Mouse (Mus musculus) midbrain, postnatal 0 days (tissue): ENCODE data around the gene Gm10665. TPM values are rescaled to one million over a fixed set of nuclear protein-coding genes. Genes with fewer than 3 reads are reported as not detected.
"Not testable (repeated sequence)": the region's sequence is repeated elsewhere in the genome, so short reads cannot be mapped to it uniquely, and the experiment has no call there.

Source experiments
- ATAC-seq: fragments of 200-750 bp; cut with Nextera tagmentation; 2 replicates; pipeline ENCODE4 v1.8.0; 2017; ENCODE audit warnings: moderate number of reproducible peaks, mild to moderate bottlenecking, moderate TSS enrichment, moderate library complexity; ENCODE audit not compliant: low FRiP score
- DNase-seq: peaks from one replicate; pipeline ENCODE4 v3.0.0-alpha.2; 2015; ENCODE audit warnings: low spot score
- H3K27ac ChIP-seq: fragments of 300-500 bp; sonication (generic); 2 replicates; pipeline ENCODE4 v1.5.1; 2014; ENCODE audit warnings: low read depth, mild to moderate bottlenecking, low read length, mixed read lengths
- H3K27me3 ChIP-seq: fragments of 300-500 bp; sonication (generic); 2 replicates; pipeline ENCODE4 v1.6.1; 2014; ENCODE audit warnings: low read length, control low read depth, mixed read lengths; ENCODE audit not compliant: insufficient read depth
- H3K36me3 ChIP-seq: fragments of 300-500 bp; sonication (generic); 2 replicates; pipeline ENCODE4 v1.6.1; 2014; ENCODE audit warnings: low read length, control low read depth, mixed read lengths; ENCODE audit not compliant: insufficient read depth
- H3K4me1 ChIP-seq: fragments of 300-500 bp; sonication (generic); 2 replicates; pipeline ENCODE4 v1.6.1; 2014; ENCODE audit warnings: mild to moderate bottlenecking, control low read depth, antibody characterized with exemption, low read length, mixed read lengths; ENCODE audit not compliant: insufficient read depth
- H3K4me2 ChIP-seq: fragments of 300-500 bp; sonication (generic); 2 replicates; pipeline ENCODE4 v1.6.1; 2014; ENCODE audit warnings: low read depth, mild to moderate bottlenecking, low read length, mixed read lengths; ENCODE audit not compliant: poor library complexity, severe bottlenecking
- H3K4me3 ChIP-seq: fragments of 300-500 bp; sonication (generic); 2 replicates; pipeline ENCODE4 v1.5.1; 2014; ENCODE audit warnings: low read depth, mild to moderate bottlenecking, low read length, moderate library complexity
- H3K9ac ChIP-seq: fragments of 300-500 bp; sonication (generic); replicated peaks from 2 replicates; pipeline ENCODE4 v1.6.1; 2014; ENCODE audit warnings: mild to moderate bottlenecking, low read length, moderate library complexity, mixed read lengths; ENCODE audit not compliant: poor library complexity, severe bottlenecking
- H3K9me3 ChIP-seq: fragments of 300-500 bp; sonication (generic); 2 replicates; pipeline ENCODE4 v1.6.1; 2016; ENCODE audit warnings: low read length, control low read depth
- WGBS: fragments of 180-500 bp; shearing (Covaris S2); extraction: QIAGEN DNeasy Blood & Tissue Kit; methylation state at CpG from one replicate; pipeline ENCODE4 v1.1.7; 2014; 5-methylcytosine and 5-hydroxymethylcytosine counted together
- polyA plus RNA-seq: library from polyadenylated mRNA; unstranded; fragments of >200 nt; fragmentation: Nextera tagmentation; extraction: Ambion mirVana; gene quantifications from 2 replicates; pipeline ENCODE4 v1.2.1, GENCODE M21; 2015
- total RNA-seq: library from RNA; depleted of rRNA; stranded (reverse); fragments of >200 nt; gene quantifications from 2 replicates; pipeline ENCODE4 v1.2.3, GENCODE M21; 2014; rRNA removed

The Gm10665 gene
- not detected in 2 replicates for total RNA-seq
- polyA plus RNA-seq, result not detected in 2 replicates

DNA sequence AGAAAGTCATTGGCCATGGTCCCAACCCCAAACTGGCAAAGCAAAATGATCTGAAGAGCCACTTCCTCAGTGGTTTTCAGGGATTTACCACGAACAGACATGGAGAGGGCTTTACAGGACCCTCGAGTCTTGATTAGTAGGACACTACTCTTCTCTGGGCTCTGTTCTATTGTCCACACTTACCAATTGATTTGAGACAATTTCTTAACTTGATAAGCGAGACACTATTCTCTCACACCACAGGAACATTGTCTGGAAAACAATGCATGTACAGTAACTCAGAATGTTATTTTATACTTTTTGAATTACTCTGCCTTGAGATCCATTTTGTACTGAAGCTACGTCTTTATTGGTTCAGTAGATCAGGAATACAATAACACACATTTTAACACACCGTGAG lies at the start of gene Gm10665:
Gene Gm10665, minus strand, starts transcription at position 101 of the 400 bp plus-strand sequence.
- not testable (repeated sequence) for H3K36me3 ChIP-seq, H3K9ac ChIP-seq, DNase-seq, H3K27me3 ChIP-seq, H3K9me3 ChIP-seq, H3K4me3 ChIP-seq, H3K27ac ChIP-seq, H3K4me1 ChIP-seq, H3K4me2 ChIP-seq, ATAC-seq
- no CpG with 5 or more reads among the region's 5 CpGs for WGBS

DNA sequence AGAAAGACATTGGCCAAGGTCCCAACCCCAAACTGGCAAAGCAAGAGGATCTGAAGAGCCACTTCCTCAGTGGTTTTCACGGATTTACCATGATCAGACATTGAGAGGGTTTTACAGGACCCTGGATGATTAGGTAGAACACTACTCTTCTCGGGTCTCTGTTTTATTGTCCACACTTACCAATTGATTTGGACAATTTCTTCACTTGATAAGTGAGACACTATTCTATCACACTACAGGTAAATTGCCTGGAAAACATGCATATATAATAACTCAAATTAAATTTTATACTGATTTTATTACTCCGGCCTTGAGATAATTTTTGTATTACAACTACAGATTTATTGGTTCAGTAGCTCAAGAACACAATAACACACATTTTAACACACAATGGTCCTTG lies 35.7 kb upstream of the Gm10665 start, which contains the start of gene Vmn1r151:
Gene Vmn1r151, minus strand, starts transcription at position 101 of the 400 bp plus-strand sequence.
- WGBS, result 35% methylated on average over 1 of the region's 3 CpGs
- H3K27me3 ChIP-seq, DNase-seq, H3K9ac ChIP-seq, H3K36me3 ChIP-seq, H3K4me2 ChIP-seq, H3K27ac ChIP-seq, H3K4me1 ChIP-seq, H3K9me3 ChIP-seq, H3K4me3 ChIP-seq, ATAC-seq: not testable (repeated sequence)

DNA sequence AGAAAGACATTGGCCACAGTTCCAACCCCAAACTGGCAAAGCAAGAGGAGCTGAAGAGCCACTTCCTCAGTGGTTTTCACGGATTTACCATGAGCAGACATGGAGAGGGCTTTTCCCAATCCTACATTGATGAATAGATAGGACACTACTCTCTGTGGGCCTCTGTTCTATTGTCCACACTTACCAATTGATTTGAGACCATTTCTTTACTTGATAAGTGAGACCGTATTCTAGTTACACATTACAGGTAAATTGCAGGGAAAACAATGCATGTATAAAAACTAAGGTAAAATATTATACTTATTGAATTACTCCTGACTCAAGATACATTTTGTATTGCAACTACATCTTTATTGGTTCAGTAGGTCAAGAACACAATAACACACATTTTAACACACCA lies 25.7 kb downstream of the Gm10665 start, which contains the start of gene Vmn1r149:
Gene Vmn1r149, minus strand, starts transcription at position 101 of the 400 bp plus-strand sequence.
- not testable (repeated sequence) for DNase-seq, H3K9me3 ChIP-seq, H3K36me3 ChIP-seq, H3K27ac ChIP-seq, ATAC-seq, H3K4me3 ChIP-seq, H3K4me2 ChIP-seq, H3K9ac ChIP-seq, H3K27me3 ChIP-seq, H3K4me1 ChIP-seq
- WGBS, result no CpG with 5 or more reads among the region's 2 CpGs

DNA sequence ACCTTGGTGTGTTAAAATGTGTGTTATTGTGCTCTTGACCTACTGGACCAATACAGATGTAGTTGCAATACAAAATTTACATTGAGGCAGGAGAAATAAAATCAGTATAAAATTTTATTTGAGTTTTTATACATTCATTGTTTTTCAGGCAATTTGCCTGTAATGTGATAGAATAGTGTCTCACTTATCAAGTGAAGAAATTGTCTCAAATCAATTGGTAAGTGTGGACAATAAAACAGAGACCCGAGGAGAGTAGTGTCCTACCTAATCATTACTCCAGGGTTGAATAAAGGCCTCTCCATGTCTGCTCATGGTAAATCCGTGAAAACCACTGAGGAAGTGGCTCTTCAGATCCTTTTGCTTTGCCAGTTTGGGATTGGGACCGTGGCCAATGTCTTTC lies 50.6 kb downstream of the Gm10665 start, which contains the start of gene Vmn1r148:
Gene Vmn1r148, plus strand, starts transcription at position 301 of the 400 bp plus-strand sequence.
- not testable (repeated sequence) for H3K4me2 ChIP-seq, H3K27ac ChIP-seq, H3K4me1 ChIP-seq, H3K27me3 ChIP-seq, H3K9ac ChIP-seq, DNase-seq, H3K36me3 ChIP-seq, H3K9me3 ChIP-seq, ATAC-seq, H3K4me3 ChIP-seq
- no CpG with 5 or more reads among the region's 3 CpGs for WGBS

Other genes starting within 250 kb of the Gm10665 start
- not detected in 2 replicates for gene Gm8453, start 234.6 kb downstream of the Gm10665 start, total RNA-seq
- gene Gm8453, start 234.6 kb downstream of the Gm10665 start, polyA plus RNA-seq, result not detected in 2 replicates
- not detected in 2 replicates for gene Gm4187, start 134.4 kb downstream of the Gm10665 start, total RNA-seq
- not detected in 2 replicates for gene Gm4187, start 134.4 kb downstream of the Gm10665 start, polyA plus RNA-seq
- not detected in 2 replicates for gene Gm8660, start 93.0 kb downstream of the Gm10665 start, total RNA-seq
- gene Gm8660, start 93.0 kb downstream of the Gm10665 start, polyA plus RNA-seq, result not detected in 2 replicates
- gene Vmn1r148, start 50.5 kb downstream of the Gm10665 start, total RNA-seq, result not detected in 2 replicates
- gene Vmn1r148, start 50.5 kb downstream of the Gm10665 start, polyA plus RNA-seq, result not detected in 2 replicates
- gene Vmn1r149, start 25.8 kb downstream of the Gm10665 start, total RNA-seq, result not detected in 2 replicates
- not detected in 2 replicates for gene Vmn1r149, start 25.8 kb downstream of the Gm10665 start, polyA plus RNA-seq
- not detected in 2 replicates for gene Vmn1r151, start 35.6 kb upstream of the Gm10665 start, total RNA-seq
- not detected in 2 replicates for gene Vmn1r151, start 35.6 kb upstream of the Gm10665 start, polyA plus RNA-seq
- not detected in 2 replicates for gene Vmn1r152, start 58.9 kb upstream of the Gm10665 start, total RNA-seq
- gene Vmn1r152, start 58.9 kb upstream of the Gm10665 start, polyA plus RNA-seq, result not detected in 2 replicates
- not detected in 2 replicates for gene Gm8677, start 70.8 kb upstream of the Gm10665 start, total RNA-seq
- not detected in 2 replicates for gene Gm8677, start 70.8 kb upstream of the Gm10665 start, polyA plus RNA-seq
- gene Gm4201, start 101.3 kb upstream of the Gm10665 start, total RNA-seq, result not detected in 2 replicates
- gene Gm4201, start 101.3 kb upstream of the Gm10665 start, polyA plus RNA-seq, result not detected in 2 replicates
- not detected in 2 replicates for gene Gm4565, start 124.1 kb upstream of the Gm10665 start, total RNA-seq
- not detected in 2 replicates for gene Gm4565, start 124.1 kb upstream of the Gm10665 start, polyA plus RNA-seq
- gene Vmn1r155, start 193.9 kb upstream of the Gm10665 start, total RNA-seq, result not detected in 2 replicates
- not detected in 2 replicates for gene Vmn1r155, start 193.9 kb upstream of the Gm10665 start, polyA plus RNA-seq
- not detected in 2 replicates for gene Gm8693, start 228.2 kb upstream of the Gm10665 start, total RNA-seq
- not detected in 2 replicates for gene Gm8693, start 228.2 kb upstream of the Gm10665 start, polyA plus RNA-seq